Mouse (Mus musculus) cortical plate, adult 2 months (tissue): ENCODE data around the gene Plekhg3.

ENCODE experiments used
- CTCF ChIP-seq: fragments of 200-500 bp; IDR thresholded peaks from 2 replicates; pipeline ENCODE4 v1.5.1; 2011; ENCODE audit warnings: mild to moderate bottlenecking, control low read depth, low read length; ENCODE audit not compliant: insufficient read depth; ENCODE audit errors: extremely low read depth
- POLR2A ChIP-seq: fragments of 200-500 bp; IDR thresholded peaks from 2 replicates; pipeline ENCODE4 v1.6.1; 2011; ENCODE audit warnings: mild to moderate bottlenecking, low read length, control low read depth; ENCODE audit not compliant: insufficient read depth; ENCODE audit errors: extremely low read depth

DNA sequence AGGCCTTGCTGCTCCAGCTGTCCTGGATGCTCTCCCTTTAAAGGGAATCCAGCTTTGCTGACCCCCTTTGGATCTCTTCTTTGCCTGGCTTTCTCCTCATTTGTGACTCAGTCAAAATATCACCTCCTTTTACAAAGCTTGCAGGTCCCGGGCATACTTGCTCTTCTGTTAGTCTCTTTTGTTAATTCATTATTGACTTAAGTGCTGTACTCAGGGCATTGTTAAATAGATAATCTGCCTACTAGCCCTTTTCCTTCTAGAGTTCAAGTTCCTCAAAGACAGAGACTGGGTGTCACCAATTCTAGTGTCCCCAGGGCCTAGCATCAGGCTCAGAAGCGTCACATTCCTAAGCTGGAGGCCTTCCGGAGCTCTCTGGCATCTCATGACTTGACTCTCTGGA lies 18.5 kb downstream of the Plekhg3 start:
- TF ChIP-seq POLR2A: no peak
- no peak for TF ChIP-seq CTCF
